Mouse (Mus musculus): ENCODE results near the gene Trim42.
A peak's percentile ranks its signal among the peaks of the same experiment; 100 is the strongest.

Gene Trim42

GRCm38 (mm10) chr9:97369591-97369990, at the start of gene Trim42:
Gene Trim42 (minus strand): TSS chr9:97369958.
- no peak for DNase-seq (ENCODE audit: extremely low read depth, insufficient read length, low spot score)

GRCm38 (mm10) chr9:97414876-97415668, 45.3 kb upstream of the Trim42 start:
- no peak for DNase-seq (ENCODE audit: extremely low read depth, insufficient read length, low spot score)

- DNase-seq (ENCODE audit: extremely low read depth, insufficient read length, low spot score) = no peak
These were observed 38.4 kb upstream of the Trim42 start for GRCm38 (mm10) chr9:97408142-97408541.

- no peak for DNase-seq (ENCODE audit: extremely low read depth, insufficient read length, low spot score)
These were observed 13.3 kb downstream of the Trim42 start for GRCm38 (mm10) chr9:97356441-97356840.

GRCm38 (mm10) chr9:97344767-97345297, 24.9 kb downstream of the Trim42 start:
- DNase-seq (ENCODE audit: extremely low read depth, insufficient read length, low spot score) = no peak

- DNase-seq (ENCODE audit: extremely low read depth, insufficient read length, low spot score) = no peak
These were observed 28.0 kb downstream of the Trim42 start for GRCm38 (mm10) chr9:97341772-97342171.

GRCm38 (mm10) chr9:97322846-97323245, 46.9 kb downstream of the Trim42 start:
- DNase-seq (ENCODE audit: extremely low read depth, insufficient read length, low spot score) = no peak

- no peak for DNase-seq (ENCODE audit: extremely low read depth, insufficient read length, low spot score)
These were observed 47.6 kb downstream of the Trim42 start for GRCm38 (mm10) chr9:97322120-97322519.

- DNase-seq (ENCODE audit: extremely low read depth, insufficient read length, low spot score) = no peak
These were observed 54.2 kb downstream of the Trim42 start for GRCm38 (mm10) chr9:97315421-97316055.

GRCm38 (mm10) chr9:97311614-97312013, 58.1 kb downstream of the Trim42 start:
- peak; percentile 61 for DNase-seq (ENCODE audit: extremely low read depth, insufficient read length, low spot score)

GRCm38 (mm10) chr9:97309509-97310053, 60.2 kb downstream of the Trim42 start:
- no peak for DNase-seq (ENCODE audit: extremely low read depth, insufficient read length, low spot score)

- DNase-seq (ENCODE audit: extremely low read depth, insufficient read length, low spot score) = no peak
These were observed 61.9 kb downstream of the Trim42 start for GRCm38 (mm10) chr9:97307705-97308485.
